Mouse (Mus musculus) myocyte (in vitro differentiated cells): Measurements from ENCODE around the gene Gm20388.

ENCODE experiments used
- E2F4 ChIP-seq: IDR thresholded peaks from one replicate; pipeline ENCODE4 v1.6.1; 2011; ENCODE audit warnings: mild to moderate bottlenecking, control low read depth, moderate library complexity; ENCODE audit not compliant: insufficient read depth
- MAX ChIP-seq: IDR thresholded peaks from one replicate; pipeline ENCODE4 v1.6.1; 2011; ENCODE audit warnings: low read depth, mild to moderate bottlenecking, control low read depth
- POLR2A ChIP-seq: IDR thresholded peaks from one replicate; pipeline ENCODE4 v1.6.1; 2011; ENCODE audit warnings: low read depth, mild to moderate bottlenecking, control low read depth, moderate library complexity; ENCODE audit not compliant: insufficient read length
- POLR2AphosphoS2 ChIP-seq: IDR thresholded peaks from one replicate; pipeline ENCODE4 v1.6.1; 2011; ENCODE audit warnings: low read depth, control low read depth; ENCODE audit not compliant: insufficient read length
- REST ChIP-seq: IDR thresholded peaks from one replicate; pipeline ENCODE4 v1.6.1; 2011; ENCODE audit warnings: mild to moderate bottlenecking, control low read depth, moderate library complexity; ENCODE audit not compliant: insufficient read depth, insufficient read length
- TCF12 ChIP-seq: IDR thresholded peaks from one replicate; pipeline ENCODE4 v1.6.1; 2011; ENCODE audit warnings: mild to moderate bottlenecking, control low read depth; ENCODE audit not compliant: poor library complexity, insufficient read depth, severe bottlenecking

DNA sequence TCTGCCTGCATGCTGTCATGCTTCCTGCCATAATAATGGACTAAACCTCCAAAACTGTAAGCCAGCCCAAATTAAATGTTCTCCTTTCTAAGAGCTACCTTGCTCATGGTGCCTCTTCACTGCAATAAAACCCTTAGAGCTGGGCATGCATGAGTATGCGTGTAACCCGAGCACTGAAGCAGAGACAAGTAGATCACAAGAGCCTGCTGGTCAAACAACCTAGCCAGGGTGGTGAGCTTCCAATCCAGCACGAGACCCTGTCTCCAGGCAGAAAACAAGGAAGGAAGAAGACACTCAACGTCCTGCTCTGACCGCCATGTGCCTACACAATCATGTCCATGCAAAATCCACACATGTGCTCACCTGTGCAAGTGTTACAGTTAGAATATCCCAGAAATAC is 3080.7 kb downstream of the Gm20388 start:
- no peak for TF ChIP-seq POLR2AphosphoS2
- no peak for TF ChIP-seq TCF12
- no peak for TF ChIP-seq E2F4
- TF ChIP-seq POLR2A: no peak
- TF ChIP-seq REST: no peak
- no peak for TF ChIP-seq MAX
